Mouse (Mus musculus) ES-CJ7 (cell line): ENCODE measurements around the gene A030005K14Rik.

Source experiments
- DNase-seq: peaks from one replicate; pipeline ENCODE4 v3.0.0; 2011; ENCODE audit warnings: low read depth, low spot score

Gene A030005K14Rik

GRCm38 (mm10) chr1:83059278-83059677 is at the start of gene A030005K14Rik:
Gene A030005K14Rik (minus strand): TSS chr1:83059378.
- DNase-seq = no peak

GRCm38 (mm10) chr1:83107410-83107978 is 48.3 kb upstream of the A030005K14Rik start:
- DNase-seq = no peak

GRCm38 (mm10) chr1:83105464-83105863 is 46.3 kb upstream of the A030005K14Rik start:
- DNase-seq = no peak

GRCm38 (mm10) chr1:83101891-83102290 is 42.7 kb upstream of the A030005K14Rik start:
- no peak for DNase-seq

GRCm38 (mm10) chr1:83099580-83100137 is 40.5 kb upstream of the A030005K14Rik start:
- DNase-seq = no peak

GRCm38 (mm10) chr1:83099160-83099559 is 40.0 kb upstream of the A030005K14Rik start:
- no peak for DNase-seq

- DNase-seq = no peak
Observed at GRCm38 (mm10) chr1:83096935-83097334, 37.8 kb upstream of the A030005K14Rik start.

GRCm38 (mm10) chr1:83091268-83091667 is 32.1 kb upstream of the A030005K14Rik start:
- no peak for DNase-seq

GRCm38 (mm10) chr1:83084790-83085189 is 25.6 kb upstream of the A030005K14Rik start:
- no peak for DNase-seq

GRCm38 (mm10) chr1:83077016-83077415 is 17.8 kb upstream of the A030005K14Rik start:
- no peak for DNase-seq

- peak; percentile 76 for DNase-seq
Observed at GRCm38 (mm10) chr1:83076190-83076917, 17.2 kb upstream of the A030005K14Rik start.

- no peak for DNase-seq
Observed at GRCm38 (mm10) chr1:83075526-83076189, 16.5 kb upstream of the A030005K14Rik start.

GRCm38 (mm10) chr1:83067205-83067604 is 8.0 kb upstream of the A030005K14Rik start:
- no peak for DNase-seq

- DNase-seq = no peak
Observed at GRCm38 (mm10) chr1:83066577-83066976, 7.4 kb upstream of the A030005K14Rik start.

GRCm38 (mm10) chr1:83064851-83065250 is 5.7 kb upstream of the A030005K14Rik start:
- DNase-seq = peak; percentile 58

GRCm38 (mm10) chr1:83060643-83061042 is 1.5 kb upstream of the A030005K14Rik start, which contains the start of gene Krtap28-13:
Gene Krtap28-13 (plus strand): TSS chr1:83060930.
- DNase-seq = no peak

GRCm38 (mm10) chr1:83058481-83058880 is 697 bp downstream of the A030005K14Rik start:
- no peak for DNase-seq

GRCm38 (mm10) chr1:83044882-83045427 is 14.2 kb downstream of the A030005K14Rik start, which contains the start of gene Gm47969:
Gene Gm47969 (plus strand): TSS chr1:83044932.
- peak; percentile 30 for DNase-seq

GRCm38 (mm10) chr1:83042380-83042779 is 16.8 kb downstream of the A030005K14Rik start, which contains the start of gene Krtap28-10:
Gene Krtap28-10 (minus strand): TSS chr1:83042480.
- no peak for DNase-seq

GRCm38 (mm10) chr1:83039080-83039479 is 20.1 kb downstream of the A030005K14Rik start:
- peak; percentile 40 for DNase-seq

- DNase-seq = peak; percentile 78
Observed at GRCm38 (mm10) chr1:83038109-83038672, 21.0 kb downstream of the A030005K14Rik start, which contains the start of gene Slc19a3. Gene Slc19a3 (minus strand): TSS chr1:83038448.
